Mouse (Mus musculus) urinary bladder, postnatal 4 days (tissue): ENCODE data around the gene Jph3.
A peak's percentile ranks its signal among the peaks of the same experiment; 100 is the strongest.

Experiments used
- DNase-seq, 2 experiments: peaks; one replicate each; pipeline ENCODE4 v3.0.0; 2021 to 2022; ENCODE audit warnings: low spot score in 2 of 2

The Jph3 gene

GRCm38 (mm10) chr8:121729323-121729722 is at the start of gene Jph3:
Jph3 (plus strand) TSS chr8:121729623.
- DNase-seq: no peak

DNA sequence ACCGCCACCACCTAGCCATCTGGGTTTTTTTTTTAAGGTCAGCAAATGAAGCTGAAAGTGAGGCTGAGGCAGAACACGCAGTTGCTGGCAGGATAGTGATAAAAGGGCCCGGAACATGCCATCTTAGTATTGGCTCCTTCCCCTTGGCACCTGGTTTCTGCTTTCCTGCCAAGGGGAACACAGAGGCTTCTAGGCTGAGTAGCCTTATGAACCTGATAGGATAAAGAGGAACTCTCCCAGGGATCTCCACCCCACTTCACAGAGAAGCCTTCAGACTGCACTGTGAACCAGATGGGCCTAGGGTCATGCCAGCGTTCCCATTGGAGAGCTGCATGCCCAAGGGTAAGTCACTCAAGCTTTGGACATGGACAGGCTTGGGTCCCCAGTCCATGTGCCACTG is 48.5 kb upstream of the Jph3 start:
- no peak for DNase-seq

DNA sequence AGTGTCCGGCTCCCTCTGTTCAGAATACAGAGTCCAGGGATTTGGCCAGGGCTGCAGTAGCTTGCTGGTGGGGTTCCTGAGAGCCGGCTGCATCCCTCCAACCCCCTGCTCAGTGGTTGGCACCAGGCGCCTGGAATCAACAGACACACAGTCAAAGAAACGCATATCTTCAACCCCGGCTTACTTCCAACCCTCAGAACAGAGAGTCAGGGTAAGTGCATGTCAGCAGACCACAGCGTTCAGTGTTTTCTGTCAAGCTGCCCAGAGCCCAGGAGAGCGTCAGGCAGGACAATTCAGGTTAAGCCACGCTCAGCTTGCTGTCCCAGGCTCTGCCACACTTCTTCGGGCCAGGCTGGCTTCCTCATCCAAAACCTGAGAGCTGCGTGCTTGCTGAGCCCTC is 48.0 kb upstream of the Jph3 start:
- no peak for DNase-seq

- DNase-seq: no peak
Measured at GRCm38 (mm10) chr8:121683083-121683832, 46.2 kb upstream of the Jph3 start.

- DNase-seq: no peak
Measured at GRCm38 (mm10) chr8:121685419-121685818, 44.0 kb upstream of the Jph3 start.

- no peak for DNase-seq
Measured at GRCm38 (mm10) chr8:121687455-121688161, 41.8 kb upstream of the Jph3 start.

DNA sequence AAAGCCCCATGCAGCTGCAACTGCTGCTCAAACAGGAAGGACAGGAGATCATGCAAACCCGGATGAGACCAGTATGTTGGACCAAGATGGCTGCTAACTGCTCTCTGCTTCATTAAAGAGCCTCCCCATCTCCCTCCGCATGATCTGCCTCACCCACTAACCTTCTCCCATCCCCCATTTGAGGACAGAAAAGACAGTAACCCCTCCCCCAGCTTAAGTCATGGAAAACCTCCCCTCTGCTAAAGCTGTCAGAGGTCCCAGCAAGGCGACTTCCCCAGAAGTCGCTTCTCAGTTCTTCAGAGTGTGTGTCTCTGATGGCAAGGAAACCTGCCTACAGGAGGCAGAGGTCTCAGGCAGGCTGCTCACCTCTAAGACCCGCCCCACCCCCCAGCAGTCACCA is 40.9 kb upstream of the Jph3 start:
- DNase-seq: no peak

DNA sequence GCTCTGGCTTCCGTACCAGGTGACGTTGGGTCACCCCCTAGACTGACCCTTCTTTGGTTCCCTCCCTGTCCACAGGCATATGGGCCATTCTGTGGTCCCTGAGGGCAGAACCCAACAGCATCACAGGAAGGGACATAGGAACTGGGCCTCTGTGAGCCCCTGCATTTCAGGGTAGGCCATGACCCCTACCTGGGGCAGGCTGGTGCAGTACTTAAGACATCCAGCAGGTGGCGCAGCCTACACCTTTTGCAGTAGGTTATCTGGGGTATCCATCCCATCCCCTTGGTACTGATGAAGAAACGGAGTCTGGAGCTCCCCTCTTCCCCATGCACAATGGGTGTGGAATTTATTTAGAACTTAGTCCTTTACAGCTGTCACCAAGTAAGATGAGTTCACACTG is 35.0 kb upstream of the Jph3 start:
- no peak for DNase-seq

DNA sequence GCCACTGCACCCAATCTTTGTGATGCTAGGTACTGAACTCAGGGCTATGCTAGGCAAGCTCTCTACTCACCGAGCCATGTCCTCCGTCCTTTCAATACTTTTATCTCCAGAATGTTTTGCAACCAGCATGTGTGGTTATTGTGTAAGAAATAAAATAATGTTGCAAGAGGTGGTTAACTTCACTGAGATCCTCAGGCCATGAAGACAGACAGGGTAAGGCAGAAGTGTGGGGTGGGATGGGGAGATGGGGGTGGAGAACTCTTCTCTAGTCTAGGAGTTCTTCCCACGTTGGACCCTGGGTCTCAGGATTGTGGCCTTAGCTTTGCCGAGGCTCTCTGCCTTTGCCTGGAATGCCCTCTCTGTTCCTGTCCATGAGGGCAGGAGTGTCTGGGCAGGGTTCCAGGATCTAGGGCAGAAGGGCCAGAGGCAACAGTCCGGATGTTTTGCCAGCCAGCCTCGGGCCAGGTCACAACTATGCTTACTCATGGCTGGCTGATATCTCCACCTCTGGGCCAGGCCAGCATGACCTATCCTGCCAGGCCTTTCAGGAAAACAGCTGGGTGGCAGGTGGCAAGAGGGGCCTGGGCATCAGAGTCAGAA is 33.7 kb upstream of the Jph3 start:
- no peak for DNase-seq

DNA sequence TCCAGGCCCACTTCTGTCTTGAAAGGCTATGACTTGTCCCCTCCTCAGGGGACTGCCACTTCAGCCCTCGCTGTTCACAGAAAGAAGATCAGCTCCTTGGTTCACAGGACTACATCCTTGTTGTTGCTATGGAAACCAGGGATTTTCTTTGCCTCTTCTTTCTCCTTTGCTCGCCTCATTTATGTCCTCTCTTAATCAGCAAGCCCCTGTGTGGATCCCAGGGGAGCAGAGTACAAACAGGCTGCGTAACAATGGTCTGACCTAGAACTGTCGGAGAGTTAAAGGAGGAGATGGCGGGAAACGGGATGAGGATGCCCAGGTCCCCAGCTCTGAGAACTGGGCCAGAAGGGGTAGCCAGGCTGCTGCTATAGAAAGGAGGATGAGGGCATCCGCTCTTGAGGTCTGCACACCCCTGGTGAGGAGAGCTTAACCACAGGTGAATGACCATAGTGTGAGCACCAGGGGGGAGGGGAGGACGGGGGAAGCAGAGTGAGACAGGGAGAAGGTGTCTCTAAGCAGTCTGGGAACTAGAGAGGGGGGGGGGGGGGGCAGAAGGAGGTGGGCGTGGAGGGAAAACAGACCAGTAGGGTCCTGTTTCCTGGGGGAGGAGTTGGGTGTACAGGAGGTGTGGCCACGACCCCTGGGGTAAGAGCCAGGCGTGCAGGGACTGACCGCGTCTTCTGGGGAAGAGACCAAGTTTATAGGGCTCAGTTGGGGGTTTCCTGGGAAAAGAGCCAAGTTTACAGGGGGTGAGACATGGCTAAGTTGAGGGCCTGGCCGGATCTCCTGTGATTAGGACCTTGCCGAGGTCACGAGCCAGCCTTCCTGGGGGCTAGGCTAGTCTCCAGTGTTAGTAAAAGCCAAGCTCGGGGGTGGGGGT is 31.4 kb upstream of the Jph3 start:
- no peak for DNase-seq

DNA sequence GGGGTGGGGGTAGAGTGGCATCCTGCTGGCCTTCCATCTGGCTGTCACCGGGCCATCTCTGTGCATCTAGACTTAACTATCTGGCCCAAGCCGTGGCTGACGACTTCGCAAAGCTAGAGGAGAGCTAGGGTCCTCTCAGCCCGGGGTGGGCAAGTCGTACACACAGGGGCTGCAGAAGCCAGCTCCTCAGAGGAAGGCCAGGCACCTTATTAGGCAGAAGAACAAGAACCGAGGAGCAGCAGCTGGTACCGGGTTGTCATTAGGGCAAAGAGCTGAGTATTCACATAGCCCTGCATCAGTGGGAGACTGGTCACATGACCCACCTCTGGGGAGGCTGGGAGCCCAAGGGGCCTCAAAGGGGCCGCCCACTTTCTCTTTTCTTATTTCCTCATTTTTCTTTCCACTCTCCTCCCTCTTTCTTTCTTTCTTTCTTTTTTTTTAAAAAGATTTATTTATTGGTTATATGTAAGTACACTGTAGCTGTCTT is 30.8 kb upstream of the Jph3 start:
- DNase-seq: no peak

DNA sequence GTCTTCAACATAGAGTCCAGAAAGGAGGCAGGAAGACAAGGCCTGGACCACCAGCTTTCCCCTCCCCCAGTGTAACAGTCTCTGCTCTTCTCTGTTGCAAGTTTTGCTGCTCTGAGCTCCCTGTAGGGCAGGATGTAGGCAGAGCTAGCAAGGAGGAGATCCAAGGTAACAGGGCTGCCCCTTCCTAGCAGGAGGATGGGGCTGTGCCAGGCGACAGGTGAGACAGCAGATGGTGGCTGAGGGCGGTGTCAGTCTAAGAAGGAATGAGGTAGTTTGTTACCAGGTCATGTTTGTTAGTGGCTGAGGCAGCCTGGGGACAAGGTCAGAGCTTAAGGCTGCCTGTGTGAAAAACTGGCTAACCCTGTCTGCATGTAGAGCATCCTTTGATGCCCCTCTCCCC is 29.5 kb upstream of the Jph3 start:
- DNase-seq: no peak

DNA sequence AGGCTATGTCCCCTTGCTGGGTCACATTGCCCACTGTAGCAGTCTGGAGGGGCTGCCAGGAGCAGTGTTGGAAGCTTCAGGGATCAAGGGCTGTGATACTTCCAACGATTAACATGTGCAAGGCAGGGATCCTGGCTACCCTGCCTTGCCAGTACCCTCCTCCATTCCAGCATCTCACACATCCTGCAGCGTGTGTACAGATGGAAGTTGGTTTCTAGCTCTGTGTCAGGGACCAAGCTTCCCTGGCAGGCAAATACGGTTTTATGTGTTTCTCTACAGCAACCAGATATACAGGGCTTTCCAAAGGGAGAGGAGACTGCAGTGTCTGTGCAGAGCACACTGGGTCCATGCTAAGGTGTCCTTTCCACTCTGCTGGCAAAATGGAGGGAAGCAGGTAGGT is 24.2 kb upstream of the Jph3 start:
- DNase-seq: no peak

GRCm38 (mm10) chr8:121706956-121707355 is 22.5 kb upstream of the Jph3 start:
- DNase-seq: no peak

DNA sequence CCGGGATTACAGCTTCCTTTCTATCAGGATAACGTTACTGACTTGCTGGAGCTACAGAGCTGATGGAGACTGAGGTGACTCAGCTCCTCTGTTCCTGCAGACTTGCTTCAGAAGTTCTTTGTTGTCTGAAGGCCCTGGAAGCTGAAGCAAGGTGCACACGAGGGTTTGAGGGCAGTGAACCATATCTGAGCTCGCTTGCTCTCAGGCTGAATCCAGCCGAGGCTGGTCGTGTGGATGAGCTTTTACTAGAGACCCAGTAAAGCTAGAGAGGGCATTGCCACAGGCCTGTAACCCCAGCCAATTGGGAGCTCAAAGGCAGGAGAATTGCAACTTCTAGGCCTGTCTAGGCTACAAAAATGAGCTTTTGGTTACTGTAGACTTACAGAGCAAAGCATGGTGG is 21.0 kb upstream of the Jph3 start:
- no peak for DNase-seq

GRCm38 (mm10) chr8:121717502-121717901 is 11.9 kb upstream of the Jph3 start:
- DNase-seq: no peak

- peak; percentile 70 to 86 for DNase-seq
Measured at GRCm38 (mm10) chr8:121717982-121718425, 11.4 kb upstream of the Jph3 start.

- DNase-seq: no peak
Measured at GRCm38 (mm10) chr8:121718925-121719324, 10.5 kb upstream of the Jph3 start.

DNA sequence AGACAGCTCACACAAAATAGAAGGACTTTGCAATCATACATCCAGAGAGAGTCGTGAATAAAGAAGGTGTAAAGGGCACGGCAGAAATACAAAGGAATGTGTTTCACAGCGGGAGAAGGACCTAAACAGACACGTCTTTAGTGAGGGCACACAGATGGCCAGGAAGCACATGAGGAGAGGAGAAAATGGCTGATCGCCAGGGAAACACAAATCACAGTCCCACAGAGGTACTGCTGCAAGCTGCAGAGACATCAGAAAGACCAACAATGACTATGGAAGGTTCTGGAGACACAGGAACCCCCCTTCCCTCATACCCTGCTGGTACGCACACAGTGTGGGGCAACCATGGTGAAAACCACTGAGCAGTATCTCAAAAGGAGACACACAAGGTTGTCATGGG is 8.4 kb upstream of the Jph3 start:
- no peak for DNase-seq

DNA sequence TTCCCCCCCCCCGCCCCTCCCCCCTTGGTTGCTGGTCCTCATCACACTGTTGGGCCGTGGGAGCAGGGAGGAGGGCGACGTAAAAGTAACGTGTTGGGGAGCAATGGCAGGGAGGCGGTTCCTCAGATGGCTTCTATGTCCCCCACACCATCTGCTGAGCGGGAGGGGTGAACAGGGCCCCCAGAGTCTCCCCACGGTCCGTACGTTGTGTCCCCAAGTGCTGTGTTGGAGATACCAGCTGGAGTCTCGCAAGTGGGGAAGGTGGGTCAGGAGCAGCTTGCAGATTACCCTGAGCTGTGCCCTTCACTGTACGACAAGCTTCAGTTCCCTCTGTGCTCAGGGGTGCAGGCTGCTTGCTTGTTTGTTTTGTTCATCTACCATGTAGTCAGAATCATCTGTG is 5.6 kb upstream of the Jph3 start:
- no peak for DNase-seq

DNA sequence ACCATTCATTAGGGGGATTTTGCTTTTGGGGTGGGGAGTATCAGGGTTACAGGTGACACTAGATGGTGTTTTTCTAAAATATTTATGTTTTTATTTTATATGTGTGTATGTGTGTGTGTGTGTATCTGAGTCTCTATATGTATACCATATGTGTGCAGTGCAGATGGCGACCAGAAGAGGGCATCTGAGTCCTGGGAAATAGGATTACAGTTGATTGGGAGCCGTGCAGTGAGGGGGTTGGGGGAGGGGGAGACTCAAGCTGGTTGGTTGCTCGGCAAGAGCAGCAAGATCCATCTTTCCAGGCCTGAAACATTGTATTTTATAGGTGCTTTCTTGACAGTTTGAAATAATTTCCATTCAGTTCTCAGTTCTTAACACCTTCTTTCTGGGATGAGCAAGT is 2.3 kb upstream of the Jph3 start:
- DNase-seq: no peak

GRCm38 (mm10) chr8:121729754-121730153 is 331 bp downstream of the Jph3 start:
- no peak for DNase-seq
